Mouse (Mus musculus): ENCODE measurements at regions not wholly inside any gene's neighbourhood (a gene's known extent, or its start where the extent isn't known, plus 50 kb on each side); places are given as distances from the start of the nearest gene placed in this dataset.

- ATAC-seq (replicated peaks; ENCODE audit: insufficient number of reproducible peaks, low FRiP score, low TSS enrichment, poor library complexity, severe bottlenecking) = no peak
These were observed 101.3 kb upstream of the Tcf21 start for GRCm38 (mm10) chr10:22921035-22921965.

- no peak for ATAC-seq (replicated peaks; ENCODE audit: insufficient number of reproducible peaks, low FRiP score, low TSS enrichment, poor library complexity, severe bottlenecking)
These were observed 99.9 kb upstream of the Tcf21 start for GRCm38 (mm10) chr10:22919869-22920268.

- no peak for ATAC-seq (replicated peaks; ENCODE audit: insufficient number of reproducible peaks, low FRiP score, low TSS enrichment, poor library complexity, severe bottlenecking)
These were observed 97.8 kb upstream of the Tcf21 start for GRCm38 (mm10) chr10:22917797-22918196.

- ATAC-seq (replicated peaks; ENCODE audit: insufficient number of reproducible peaks, low FRiP score, low TSS enrichment, poor library complexity, severe bottlenecking) = no peak
These were observed 96.0 kb upstream of the Tcf21 start for GRCm38 (mm10) chr10:22915785-22916514.

- no peak for ATAC-seq (replicated peaks; ENCODE audit: insufficient number of reproducible peaks, low FRiP score, low TSS enrichment, poor library complexity, severe bottlenecking)
These were observed 93.1 kb upstream of the Tcf21 start for GRCm38 (mm10) chr10:22913112-22913511.

- ATAC-seq (replicated peaks; ENCODE audit: insufficient number of reproducible peaks, low FRiP score, low TSS enrichment, poor library complexity, severe bottlenecking) = no peak
These were observed 88.7 kb upstream of the Tcf21 start for GRCm38 (mm10) chr10:22908640-22909039.

- no peak for ATAC-seq (replicated peaks; ENCODE audit: insufficient number of reproducible peaks, low FRiP score, low TSS enrichment, poor library complexity, severe bottlenecking)
These were observed 85.3 kb upstream of the Tcf21 start for GRCm38 (mm10) chr10:22905281-22905680.

- no peak for ATAC-seq (replicated peaks; ENCODE audit: insufficient number of reproducible peaks, low FRiP score, low TSS enrichment, poor library complexity, severe bottlenecking)
These were observed 73.5 kb upstream of the Tcf21 start for GRCm38 (mm10) chr10:22893442-22893985.

- no peak for ATAC-seq (replicated peaks; ENCODE audit: insufficient number of reproducible peaks, low FRiP score, low TSS enrichment, poor library complexity, severe bottlenecking)
These were observed 67.5 kb upstream of the Tcf21 start for GRCm38 (mm10) chr10:22887451-22887850.

GRCm38 (mm10) chr10:22879714-22880113 is 59.7 kb upstream of the Tcf21 start:
- ATAC-seq (replicated peaks; ENCODE audit: insufficient number of reproducible peaks, low FRiP score, low TSS enrichment, poor library complexity, severe bottlenecking) = no peak

- no peak for ATAC-seq (replicated peaks; ENCODE audit: insufficient number of reproducible peaks, low FRiP score, low TSS enrichment, poor library complexity, severe bottlenecking)
These were observed 57.7 kb upstream of the Tcf21 start for GRCm38 (mm10) chr10:22877536-22878130.

- no peak for ATAC-seq (replicated peaks; ENCODE audit: insufficient number of reproducible peaks, low FRiP score, low TSS enrichment, poor library complexity, severe bottlenecking)
These were observed 57.1 kb upstream of the Tcf21 start for GRCm38 (mm10) chr10:22877028-22877427.

GRCm38 (mm10) chr10:22875675-22876074 is 55.7 kb upstream of the Tcf21 start:
- ATAC-seq (replicated peaks; ENCODE audit: insufficient number of reproducible peaks, low FRiP score, low TSS enrichment, poor library complexity, severe bottlenecking) = no peak

- ATAC-seq (replicated peaks; ENCODE audit: insufficient number of reproducible peaks, low FRiP score, low TSS enrichment, poor library complexity, severe bottlenecking) = no peak
These were observed 55.2 kb upstream of the Tcf21 start for GRCm38 (mm10) chr10:22875181-22875580.

Data from monocyte, adult 5-6 weeks (primary cell).